Mouse (Mus musculus) spleen, postnatal 0 days (tissue): ENCODE measurements around the gene Foxred2. TPM values are rescaled to one million over a fixed set of nuclear protein-coding genes. Genes with fewer than 3 reads are reported as not detected.

Experiments used
- polyA plus RNA-seq: library from polyadenylated mRNA; unstranded; fragments of >200 nt; fragmentation: Nextera tagmentation; extraction: Ambion mirVana; gene quantifications from 2 replicates; pipeline ENCODE4 v1.2.1, GENCODE M21; 2015

Gene Foxred2
- polyA plus RNA-seq: 1.2 and 1.9 TPM in 2 replicates

GRCm38 (mm10) chr15:77956404-77956901, at the start of gene Foxred2:
Gene Foxred2 (minus strand): TSS chr15:77956722.

DNA sequence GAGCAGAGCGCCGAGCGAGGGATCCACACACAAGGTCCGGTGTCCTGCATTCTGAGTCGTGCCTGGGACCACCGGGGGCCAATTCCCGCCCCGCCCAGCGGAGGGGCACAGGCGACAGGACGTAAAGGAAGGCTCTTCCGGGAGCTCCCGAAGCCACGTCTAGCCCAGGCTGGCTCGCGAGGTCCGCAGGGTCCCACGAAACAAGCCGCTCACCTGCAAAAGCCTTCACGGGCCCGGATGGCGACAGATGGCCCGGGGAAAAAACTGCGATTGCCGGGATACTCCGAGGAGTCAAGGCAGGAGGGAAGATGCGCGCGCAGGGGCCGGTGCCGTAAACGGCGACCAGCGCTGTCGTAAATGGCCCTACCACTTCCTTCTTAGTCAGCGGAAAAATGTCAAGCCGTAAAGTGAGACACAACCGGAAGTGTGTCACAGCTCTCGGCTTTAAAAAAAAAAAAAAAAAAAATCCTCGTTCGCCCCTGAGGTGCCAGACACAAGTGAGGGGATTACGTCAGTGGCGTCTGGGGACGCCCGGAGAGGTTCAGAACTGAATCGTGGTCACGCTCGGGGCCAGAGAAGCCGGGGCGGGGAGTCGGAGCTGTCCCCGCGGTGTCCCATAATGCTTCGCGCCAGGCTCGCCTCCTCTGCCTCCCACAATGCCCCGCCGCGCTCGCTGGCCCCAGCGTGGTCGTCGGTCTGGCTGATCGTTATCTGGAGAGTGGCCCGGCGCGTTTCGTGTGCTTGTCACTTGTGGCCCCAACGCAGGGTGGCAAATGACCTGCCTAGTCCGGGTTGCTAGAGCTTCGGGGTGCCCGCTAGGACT, 14.2 kb upstream of the Foxred2 start, which contains the start of gene Eif3d:
Gene Eif3d, minus strand, starts transcription at position 344 of the 823 bp plus-strand sequence.

GRCm38 (mm10) chr15:77928673-77929331, 27.7 kb downstream of the Foxred2 start, which contains the start of gene Txn2:
Gene Txn2 (minus strand): TSS chr15:77929006.

Other genes starting within 250 kb of the Foxred2 start
- 0.20 and 0.51 TPM in 2 replicates for gene Apol9b, start 227.7 kb downstream of the Foxred2 start, polyA plus RNA-seq
- 16.8 and 24.4 TPM in 2 replicates for gene Apol8, start 199.7 kb downstream of the Foxred2 start, polyA plus RNA-seq
- 43.2 and 53.2 TPM in 2 replicates for gene Myh9, start 114.5 kb downstream of the Foxred2 start, polyA plus RNA-seq
- gene Txn2, start 27.7 kb downstream of the Foxred2 start, polyA plus RNA-seq: 162 and 181 TPM in 2 replicates
- 134 and 149 TPM in 2 replicates for gene Eif3d, start 14.1 kb upstream of the Foxred2 start, polyA plus RNA-seq
- gene Cacng2, start 163.3 kb upstream of the Foxred2 start, polyA plus RNA-seq: not detected in 2 replicates
- gene Ift27, start 217.4 kb upstream of the Foxred2 start, polyA plus RNA-seq: 60.5 and 60.7 TPM in 2 replicates
- gene Pvalb, start 249.7 kb upstream of the Foxred2 start, polyA plus RNA-seq: not detected in 2 replicates